Mouse (Mus musculus): ENCODE measurements around the gene Mpg. TPM values are rescaled to one million over a fixed set of nuclear protein-coding genes. Genes with fewer than 3 reads are reported as not detected.

Mpg gene
- total RNA-seq, 1 experiment from 2014 or later: 3.2 TPM

Other genes with a start within 250 kb of the Mpg start
- 1.8 and 3.1 TPM in 2 replicates for gene Nsg2, start 226.0 kb upstream of the Mpg start, total RNA-seq (2017)
- not detected in 2 replicates for gene Il9r, start 26.2 kb upstream of the Mpg start, total RNA-seq (2017)
- gene Snrnp25, start 21.1 kb upstream of the Mpg start, total RNA-seq (2017): 33.8 and 59.5 TPM in 2 replicates
- gene Rhbdf1, start 4.2 kb upstream of the Mpg start, total RNA-seq (2017): 0.32 and 2.0 TPM in 2 replicates
- gene Nprl3, start 41.2 kb downstream of the Mpg start, total RNA-seq (2017): 7.7 and 19.6 TPM in 2 replicates
- not detected in 2 replicates for gene Hba-x, start 49.9 kb downstream of the Mpg start, total RNA-seq (2017)
- gene Hba-a1, start 57.0 kb downstream of the Mpg start, total RNA-seq (2017): 18.1 and 30.7 TPM in 2 replicates
- gene Hbq1b, start 60.5 kb downstream of the Mpg start, total RNA-seq (2017): not detected in 2 replicates
- gene Hba-a2, start 70.0 kb downstream of the Mpg start, total RNA-seq (2017): 89.2 and 92.8 TPM in 2 replicates
- gene Hbq1a, start 73.6 kb downstream of the Mpg start, total RNA-seq (2017): not detected in 2 replicates
- 2.5 and 3.0 TPM in 2 replicates for gene Sh3pxd2b, start 121.3 kb downstream of the Mpg start, total RNA-seq (2017)
- gene Ubtd2, start 228.9 kb downstream of the Mpg start, total RNA-seq (2017): 3.9 and 7.0 TPM in 2 replicates